Mouse (Mus musculus) stomach, embryonic 14.5 days (tissue): ENCODE results near the gene Il1rl1. TPM values are rescaled to one million over a fixed set of nuclear protein-coding genes. Genes with fewer than 3 reads are reported as not detected.

Source experiments
- ATAC-seq: fragments of 200-750 bp; cut with Nextera tagmentation; 2 replicates; pipeline ENCODE4 v1.8.0; 2017; ENCODE audit warnings: low read depth, moderate TSS enrichment; ENCODE audit not compliant: insufficient number of reproducible peaks, insufficient read depth, low FRiP score
- H3K27ac ChIP-seq: fragments of 300-500 bp; sonication (generic); 2 replicates; pipeline ENCODE4 v1.5.1; 2014; ENCODE audit warnings: mild to moderate bottlenecking, low read length, moderate library complexity, mixed read lengths
- H3K27me3 ChIP-seq: fragments of 300-500 bp; sonication (generic); 2 replicates; pipeline ENCODE4 v1.6.1; 2014; ENCODE audit warnings: low read length, control low read depth, mixed read lengths; ENCODE audit not compliant: control insufficient read depth, insufficient read depth
- H3K36me3 ChIP-seq: fragments of 300-500 bp; sonication (generic); 2 replicates; pipeline ENCODE4 v1.6.1; 2014; ENCODE audit warnings: mild to moderate bottlenecking, control low read depth, low read length, moderate library complexity, mixed read lengths; ENCODE audit not compliant: control insufficient read depth, insufficient read depth
- H3K4me1 ChIP-seq: fragments of 300-500 bp; sonication (generic); 2 replicates; pipeline ENCODE4 v1.6.1; 2014; ENCODE audit warnings: low read length, control low read depth, mixed read lengths; ENCODE audit not compliant: control insufficient read depth, insufficient read depth
- H3K4me2 ChIP-seq: fragments of 300-500 bp; sonication (generic); replicated peaks from 2 replicates; pipeline ENCODE4 v1.6.1; 2014; ENCODE audit warnings: low read depth, low read length, control low read depth
- H3K4me3 ChIP-seq: fragments of 300-500 bp; sonication (generic); 2 replicates; pipeline ENCODE4 v1.5.1; 2014; ENCODE audit warnings: low read depth, low read length, control low read depth
- H3K9ac ChIP-seq: fragments of 300-500 bp; sonication (generic); replicated peaks from 2 replicates; pipeline ENCODE4 v1.6.1; 2014; ENCODE audit warnings: low read depth, mild to moderate bottlenecking, control low read depth, low read length, moderate library complexity, mixed read lengths
- H3K9me3 ChIP-seq: fragments of 300-500 bp; sonication (generic); 2 replicates; pipeline ENCODE4 v1.6.1; 2016; ENCODE audit warnings: low read depth, low read length, control low read depth; ENCODE audit not compliant: control insufficient read depth
- whole genome bisulfite sequencing: fragments of 180-500 bp; shearing (Covaris S2); extraction: QIAGEN DNeasy Blood & Tissue Kit; methylation state at CpG from one replicate; pipeline ENCODE4 v1.1.7; 2014; 5-methylcytosine and 5-hydroxymethylcytosine counted together
- polyA plus RNA-seq: library from polyadenylated mRNA; unstranded; fragments of >200 nt; fragmentation: Nextera tagmentation; extraction: Ambion mirVana; gene quantifications from 2 replicates; pipeline ENCODE4 v1.2.1, GENCODE M21; 2014

Gene Il1rl1
- polyA plus RNA-seq, 1 experiment from 2014 or later = 0.35 TPM

GRCm38 (mm10) chr1:40476756-40477155 lies 47.4 kb downstream of the Il1rl1 start:
- no peak overlapping the region for H3K4me2 ChIP-seq
- 63% methylated on average over 4 of the region's 4 CpGs for WGBS
- no peak overlapping the region for H3K9ac ChIP-seq
- no peaks in the 10 kb centered on the region for H3K9me3 ChIP-seq
- H3K36me3 ChIP-seq = no peaks in the 10 kb centered on the region
- no peak for ATAC-seq
- H3K4me3 ChIP-seq = no peak overlapping the region
- H3K27ac ChIP-seq = no peak overlapping the region
- no peaks in the 10 kb centered on the region for H3K4me1 ChIP-seq
- no peaks in the 10 kb centered on the region for H3K27me3 ChIP-seq

GRCm38 (mm10) chr1:40479505-40479923 lies 50.1 kb downstream of the Il1rl1 start:
- Histone ChIP-seq H3K9me3 (no peaks in the 10 kb centered on the region), H3K4me3 (no peak overlapping the region), H3K36me3 (no peaks in the 10 kb centered on the region), H3K4me1 (no peaks in the 10 kb centered on the region), H3K27me3 (no peaks in the 10 kb centered on the region), H3K27ac (no peak overlapping the region), H3K4me2 (no peak overlapping the region), H3K9ac (no peak overlapping the region)
- no peak for ATAC-seq
- 66% methylated on average over 6 of the region's 6 CpGs for WGBS

GRCm38 (mm10) chr1:40494594-40494993 lies 65.2 kb downstream of the Il1rl1 start:
- Histone ChIP-seq H3K9ac (no peak overlapping the region), H3K27ac (no peak overlapping the region), H3K4me2 (no peak overlapping the region), H3K27me3 (no peaks in the 10 kb centered on the region), H3K9me3 (no peaks in the 10 kb centered on the region), H3K36me3 (no peaks in the 10 kb centered on the region), H3K4me1 (no peaks in the 10 kb centered on the region), H3K4me3 (no peak overlapping the region)
- ATAC-seq = no peak
- 77% methylated on average over 4 of the region's 4 CpGs for WGBS

- Histone ChIP-seq H3K4me2 (no peak overlapping the region), H3K4me1 (no peaks in the 10 kb centered on the region), H3K4me3 (no peak overlapping the region), H3K36me3 (no peaks in the 10 kb centered on the region), H3K27ac (no peak overlapping the region), H3K27me3 (no peaks in the 10 kb centered on the region), H3K9ac (no peak overlapping the region), H3K9me3 (no peaks in the 10 kb centered on the region)
- ATAC-seq = no peak
- 87% methylated on average over 1 of the region's 1 CpGs for WGBS
Measured at GRCm38 (mm10) chr1:40499708-40500107, 70.3 kb downstream of the Il1rl1 start.

GRCm38 (mm10) chr1:40501126-40501525 lies 71.8 kb downstream of the Il1rl1 start:
- H3K36me3 ChIP-seq = no peaks in the 10 kb centered on the region
- no peak overlapping the region for H3K27ac ChIP-seq
- H3K9me3 ChIP-seq = no peaks in the 10 kb centered on the region
- H3K9ac ChIP-seq = no peak overlapping the region
- H3K4me2 ChIP-seq = no peak overlapping the region
- H3K4me1 ChIP-seq = no peaks in the 10 kb centered on the region
- no peak overlapping the region for H3K4me3 ChIP-seq
- no peaks in the 10 kb centered on the region for H3K27me3 ChIP-seq
- ATAC-seq = no peak
- 80% methylated on average over 4 of the region's 4 CpGs for WGBS

- H3K9me3 ChIP-seq = no peaks in the 10 kb centered on the region
- no peak overlapping the region for H3K9ac ChIP-seq
- H3K27me3 ChIP-seq = no peaks in the 10 kb centered on the region
- ATAC-seq = no peak
- WGBS = 84% methylated on average over 11 of the region's 11 CpGs
- H3K27ac ChIP-seq = no peak overlapping the region
- H3K36me3 ChIP-seq = no peaks in the 10 kb centered on the region
- no peak overlapping the region for H3K4me3 ChIP-seq
- H3K4me1 ChIP-seq = no peaks in the 10 kb centered on the region
- H3K4me2 ChIP-seq = no peak overlapping the region
Measured at GRCm38 (mm10) chr1:40501546-40502398, 72.4 kb downstream of the Il1rl1 start.

GRCm38 (mm10) chr1:40504548-40504947 lies 75.2 kb downstream of the Il1rl1 start:
- ATAC-seq = no peak
- Histone ChIP-seq H3K27me3 (no peaks in the 10 kb centered on the region), H3K4me2 (no peak overlapping the region), H3K9ac (no peak overlapping the region), H3K9me3 (no peaks in the 10 kb centered on the region), H3K36me3 (no peaks in the 10 kb centered on the region), H3K27ac (no peak overlapping the region), H3K4me3 (no peak overlapping the region), H3K4me1 (no peaks in the 10 kb centered on the region)
- 69% methylated on average over 5 of the region's 5 CpGs for WGBS
